Mouse (Mus musculus): ENCODE data around the gene Rab37.
A peak's percentile ranks its signal among the peaks of the same experiment; 100 is the strongest.

The Rab37 gene

DNA sequence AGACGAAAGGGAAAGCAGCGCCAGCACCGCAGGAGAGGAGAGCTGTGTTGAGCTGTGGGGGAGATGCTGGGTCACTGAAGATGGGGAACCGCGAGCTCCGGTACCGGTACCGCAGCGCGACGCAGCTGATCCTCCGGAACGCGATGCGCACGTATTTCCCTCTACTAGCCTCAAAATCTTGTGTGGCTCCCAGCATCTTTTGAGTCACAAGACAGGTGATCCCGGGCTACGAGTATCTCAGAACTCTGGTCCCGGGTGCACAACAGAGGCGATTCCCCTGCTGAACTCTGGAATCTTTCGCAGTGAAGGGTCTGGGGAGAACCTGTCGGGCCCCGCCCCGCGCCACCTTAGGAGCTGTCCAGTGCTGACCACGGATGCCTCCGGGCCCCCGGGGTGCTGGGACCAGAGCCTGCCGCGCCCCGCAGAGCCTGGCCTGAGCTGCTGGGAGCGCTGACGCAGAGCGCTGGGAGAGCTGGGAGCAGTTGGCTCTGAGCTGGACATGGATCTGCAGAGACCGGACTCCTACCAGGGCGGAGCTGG is at the start of gene Rab37:
Rab37 (plus strand) TSS at position 70 of the 540 bp plus-strand sequence.
- DNase-seq, result peak; percentile 71

DNA sequence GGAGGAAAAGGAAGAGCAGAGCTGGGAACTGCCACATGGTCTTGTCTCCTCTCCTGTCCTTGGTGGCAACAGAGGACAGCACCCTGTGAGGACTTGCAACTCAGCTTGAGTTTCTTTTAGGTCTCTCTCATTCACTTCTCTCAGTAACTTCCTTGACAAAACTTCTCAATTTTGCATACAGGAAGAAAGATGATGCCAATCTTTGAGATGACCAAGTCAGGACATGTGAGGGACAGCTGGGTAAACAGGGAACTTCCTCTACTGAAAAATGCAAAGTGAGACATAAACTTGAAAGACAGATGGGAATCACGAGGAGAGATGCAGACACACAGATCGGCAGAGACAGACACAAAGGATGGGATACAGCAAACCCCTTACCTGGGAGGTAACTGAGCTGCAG is 43.0 kb upstream of the Rab37 start, which contains the start of gene Cd300ld3:
Cd300ld3 (minus strand) TSS at position 151 of the 400 bp plus-strand sequence.
- DNase-seq, result no peak

DNA sequence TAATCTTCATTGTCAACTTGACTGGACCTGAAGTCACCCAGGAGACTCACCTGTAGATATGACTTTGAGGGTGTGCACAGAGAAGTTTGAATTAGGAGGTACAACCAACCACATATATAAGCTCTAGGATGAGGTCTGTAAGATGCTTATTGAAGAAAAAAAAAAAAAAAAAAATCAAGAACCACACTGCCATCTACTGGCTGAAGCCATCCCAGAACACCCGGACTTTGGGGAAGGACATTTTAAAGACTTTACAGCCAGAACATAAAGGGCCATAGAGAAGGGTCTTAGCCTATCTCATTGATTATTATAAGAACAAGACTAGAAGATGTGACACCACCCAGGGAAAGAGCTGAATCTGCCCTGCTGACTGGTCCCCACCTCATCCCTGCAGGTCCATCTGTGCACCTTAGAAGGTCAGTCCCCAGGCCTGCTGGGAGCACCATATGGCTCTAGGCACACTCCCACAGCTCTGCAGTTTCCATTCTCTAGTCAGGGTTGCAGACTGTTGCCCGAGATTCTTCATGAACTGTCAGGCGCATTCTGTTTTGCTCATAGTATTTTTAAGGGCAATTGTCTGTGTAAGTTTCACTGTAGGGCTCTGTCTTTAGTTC is 41.8 kb upstream of the Rab37 start:
- DNase-seq, result peak; percentile 93

GRCm38 (mm10) chr11:115052206-115052605 is 39.0 kb upstream of the Rab37 start:
- DNase-seq, result peak; percentile 11

GRCm38 (mm10) chr11:115052991-115053390 is 38.2 kb upstream of the Rab37 start:
- DNase-seq, result peak; percentile 6

DNA sequence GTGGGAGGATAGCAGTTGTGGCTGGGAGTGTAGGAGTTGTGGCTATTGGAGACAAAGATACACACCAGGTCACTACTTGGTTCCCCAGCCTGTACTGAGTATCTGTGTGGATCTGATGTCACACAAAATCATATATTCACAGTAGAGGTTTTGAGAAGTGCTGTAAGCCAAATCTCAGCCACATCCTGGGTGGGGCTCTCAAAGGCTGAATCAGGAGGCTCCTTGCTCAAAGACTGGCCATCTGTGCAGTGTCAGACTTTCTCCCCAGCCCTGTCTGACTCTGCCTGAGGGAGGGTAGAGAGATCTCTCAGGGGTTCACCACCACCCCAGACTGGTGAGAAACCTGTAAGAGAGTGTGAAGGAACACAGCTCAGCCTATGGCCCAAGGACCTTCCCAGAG is 36.7 kb upstream of the Rab37 start:
- DNase-seq, result no peak

GRCm38 (mm10) chr11:115058701-115059100 is 32.5 kb upstream of the Rab37 start:
- no peak for DNase-seq

GRCm38 (mm10) chr11:115059797-115060196 is 31.4 kb upstream of the Rab37 start:
- no peak for DNase-seq

DNA sequence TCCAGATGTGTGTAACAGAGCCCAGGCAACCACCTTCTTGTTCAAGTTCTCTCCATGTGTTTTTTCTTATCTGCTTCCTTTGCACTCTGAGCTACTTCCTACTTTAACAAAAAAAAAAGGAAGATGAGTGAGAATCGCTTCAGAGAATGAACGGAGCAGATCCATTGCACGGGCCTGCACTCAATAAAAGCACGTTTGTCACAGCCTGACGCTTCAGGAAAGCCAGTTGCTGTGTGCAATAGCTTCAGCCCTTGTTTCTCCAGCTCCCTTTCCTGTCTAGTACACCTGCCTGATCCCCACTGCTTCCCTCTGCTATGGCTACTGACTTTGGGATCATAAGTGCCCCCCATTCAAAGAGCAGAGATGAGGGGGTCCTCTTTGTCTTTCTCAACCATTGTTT is 29.2 kb upstream of the Rab37 start, which contains the start of gene Cd300e:
Cd300e (minus strand) TSS at position 101 of the 400 bp plus-strand sequence.
- no peak for DNase-seq

- DNase-seq, result no peak
Measured at GRCm38 (mm10) chr11:115066768-115067167, 24.5 kb upstream of the Rab37 start.

DNA sequence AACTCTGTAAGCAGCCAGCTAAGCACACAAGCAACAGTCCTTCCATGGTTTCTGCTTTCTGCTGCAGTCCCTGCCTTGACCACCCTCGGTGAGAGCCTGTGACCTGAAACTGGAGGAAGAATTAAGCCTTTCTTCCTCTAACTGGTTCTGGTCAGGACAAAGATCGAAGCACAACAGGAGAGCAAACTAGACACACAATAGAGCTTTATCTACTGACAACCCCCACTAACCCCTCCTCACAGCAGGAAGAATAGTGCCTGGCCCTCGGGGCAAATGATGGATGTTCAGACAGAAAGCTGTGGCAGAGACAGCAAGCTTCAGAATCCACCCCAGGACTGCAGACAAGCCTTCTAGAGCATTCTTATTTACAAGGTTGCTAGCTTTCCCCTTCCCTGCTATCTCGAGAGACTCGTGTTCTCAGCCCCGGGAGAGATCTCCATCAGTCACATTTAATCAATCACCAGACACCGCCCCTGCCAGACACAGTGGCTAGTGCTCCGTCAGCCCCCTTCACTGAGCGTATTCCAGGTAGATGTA is 20.1 kb upstream of the Rab37 start:
- no peak for DNase-seq

- no peak for DNase-seq
Measured at GRCm38 (mm10) chr11:115071631-115072294, 19.5 kb upstream of the Rab37 start.

DNA sequence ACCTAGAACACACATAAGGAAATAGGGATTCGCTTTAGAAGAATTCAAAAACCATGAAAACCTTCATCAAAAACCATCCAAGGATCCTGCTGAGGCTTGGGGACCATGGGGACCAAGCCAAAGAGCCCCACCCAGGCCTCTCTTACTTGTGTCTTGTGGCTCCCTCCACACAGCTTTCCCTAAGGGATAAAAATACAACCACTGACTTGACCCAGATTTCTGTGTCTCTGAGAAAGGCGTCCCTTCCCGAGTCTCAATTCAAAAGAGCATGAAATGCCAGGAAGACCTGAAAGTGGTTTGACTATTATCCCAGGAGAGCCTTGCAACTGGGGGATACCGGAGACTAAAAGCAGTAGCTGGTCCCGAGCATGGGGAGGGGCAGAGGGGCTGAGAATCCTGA is 18.2 kb upstream of the Rab37 start:
- no peak for DNase-seq

- no peak for DNase-seq
Measured at GRCm38 (mm10) chr11:115075407-115075806, 15.8 kb upstream of the Rab37 start.

GRCm38 (mm10) chr11:115075859-115076258 is 15.4 kb upstream of the Rab37 start:
- no peak for DNase-seq

DNA sequence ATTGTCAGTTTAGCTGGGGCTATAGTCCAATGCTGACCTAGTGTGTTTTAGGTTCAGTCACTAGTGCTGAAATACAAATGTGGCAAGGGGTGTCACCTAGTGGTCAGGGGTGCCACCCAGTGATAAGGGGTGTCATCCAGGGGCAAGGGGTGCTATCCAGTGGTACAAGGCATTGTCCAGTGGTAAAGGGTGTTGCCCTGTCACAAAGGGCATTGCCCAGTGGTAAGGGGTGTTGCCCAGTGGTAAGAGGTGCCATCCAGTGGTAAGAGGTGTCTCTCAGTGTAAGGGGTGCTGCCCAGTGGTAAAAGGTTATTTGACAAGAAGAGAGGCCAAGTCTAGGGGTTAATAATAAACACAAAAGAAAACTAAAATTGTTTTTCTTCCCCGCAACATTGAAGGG is 13.8 kb upstream of the Rab37 start:
- DNase-seq, result no peak

- no peak for DNase-seq
Measured at GRCm38 (mm10) chr11:115078680-115079079, 12.6 kb upstream of the Rab37 start.

- peak; percentile 68 for DNase-seq
Measured at GRCm38 (mm10) chr11:115080886-115081285, 10.3 kb upstream of the Rab37 start.

GRCm38 (mm10) chr11:115081373-115081772 is 9.9 kb upstream of the Rab37 start:
- DNase-seq, result no peak

- no peak for DNase-seq
Measured at GRCm38 (mm10) chr11:115082196-115082595, 9.0 kb upstream of the Rab37 start.

GRCm38 (mm10) chr11:115083376-115084139 is 7.7 kb upstream of the Rab37 start:
- peak; percentile 78 for DNase-seq

- no peak for DNase-seq
Measured at GRCm38 (mm10) chr11:115084595-115084994, 6.6 kb upstream of the Rab37 start.

DNA sequence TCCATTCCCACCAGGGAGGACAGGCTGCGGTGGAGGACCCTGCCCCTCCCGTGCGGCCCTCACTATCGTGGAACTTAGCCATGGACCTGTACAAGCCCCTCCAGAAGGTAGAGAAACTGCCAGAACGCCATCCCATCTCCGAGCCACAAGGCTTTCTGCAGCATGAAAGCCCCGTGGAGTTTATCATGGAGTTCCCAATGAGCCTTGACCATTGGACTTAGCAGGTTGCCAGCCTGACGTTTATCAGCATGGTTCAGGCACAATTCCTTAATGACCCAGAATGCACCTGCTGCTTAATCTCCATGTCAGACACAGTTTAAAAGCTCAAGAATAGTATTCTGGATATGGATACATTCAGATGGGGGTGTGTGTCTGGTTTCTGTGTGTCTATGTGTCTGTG is 6.2 kb upstream of the Rab37 start:
- DNase-seq, result no peak
